Mouse (Mus musculus) heart, postnatal 0 days (tissue): Measurements from ENCODE around the gene Ccdc167.

ENCODE experiments used
- CTCF ChIP-seq: IDR thresholded peaks from 2 replicates; pipeline ENCODE4 v1.5.1; 2016; ENCODE audit warnings: antibody characterized with exemption, control low read depth, low read depth
- EP300 ChIP-seq: IDR thresholded peaks from 2 replicates; pipeline ENCODE4 v1.6.1; 2016; ENCODE audit warnings: antibody characterized with exemption, low read depth

- TF ChIP-seq EP300 (no peak), CTCF (no peak)
Measured at GRCm38 (mm10) chr17:29693571-29693970, 23.3 kb downstream of the Ccdc167 start.
